Mouse (Mus musculus) kidney, adult 2 months (tissue): ENCODE data around the gene Cd93.

Source experiments
- CTCF ChIP-seq: fragments of 200-500 bp; conservative IDR thresholded peaks from 2 replicates; pipeline ENCODE4 v1.5.1; 2011; ENCODE audit warnings: low read depth, mild to moderate bottlenecking, control low read depth, low read length, moderate library complexity, mixed read lengths; ENCODE audit not compliant: insufficient read depth, insufficient read length
- POLR2A ChIP-seq: fragments of 200-500 bp; IDR thresholded peaks from one replicate; pipeline ENCODE4 v1.6.1; 2011; ENCODE audit warnings: low read depth, low read length, control low read depth

GRCm38 (mm10) chr2:148449659-148450058, 6.3 kb upstream of the Cd93 start:
- TF ChIP-seq POLR2A (no peak), CTCF (no peak)
